Mouse (Mus musculus) midbrain, embryonic 12.5 days (tissue): ENCODE results near the gene 1810010H24Rik. TPM values are rescaled to one million over a fixed set of nuclear protein-coding genes. Genes with fewer than 3 reads are reported as not detected.

Source experiments
- ATAC-seq: fragments of 200-750 bp; cut with Nextera tagmentation; 2 replicates; pipeline ENCODE4 v1.8.0; 2017; ENCODE audit warnings: low read depth, moderate TSS enrichment, moderate library complexity; ENCODE audit not compliant: low FRiP score
- H3K27ac ChIP-seq: fragments of 300-500 bp; sonication (generic); replicated peaks from 2 replicates; pipeline ENCODE4 v1.5.1; 2016; ENCODE audit warnings: mild to moderate bottlenecking
- H3K27me3 ChIP-seq: fragments of 300-500 bp; sonication (generic); 2 replicates; pipeline ENCODE4 v1.6.1; 2016; ENCODE audit warnings: mild to moderate bottlenecking
- H3K36me3 ChIP-seq: fragments of 300-500 bp; sonication (generic); 2 replicates; pipeline ENCODE4 v1.6.1; 2016
- H3K4me1 ChIP-seq: fragments of 300-500 bp; sonication (generic); 2 replicates; pipeline ENCODE4 v1.6.1; 2016
- H3K4me2 ChIP-seq: fragments of 300-500 bp; sonication (generic); replicated peaks from 2 replicates; pipeline ENCODE4 v1.6.1; 2016; ENCODE audit warnings: mild to moderate bottlenecking, moderate library complexity
- H3K4me3 ChIP-seq: fragments of 300-500 bp; sonication (generic); 2 replicates; pipeline ENCODE4 v1.5.1; 2016; ENCODE audit warnings: mild to moderate bottlenecking
- H3K9ac ChIP-seq: fragments of 300-500 bp; sonication (generic); replicated peaks from 2 replicates; pipeline ENCODE4 v1.6.1; 2016; ENCODE audit warnings: mild to moderate bottlenecking, moderate library complexity
- H3K9me3 ChIP-seq: fragments of 300-500 bp; sonication (generic); 2 replicates; pipeline ENCODE4 v1.6.1; 2016; ENCODE audit warnings: mild to moderate bottlenecking
- WGBS: fragments of 180-500 bp; shearing (Covaris S2); methylation state at CpG from one replicate; pipeline ENCODE4 v1.1.7; 2016; 5-methylcytosine and 5-hydroxymethylcytosine counted together
- polyA plus RNA-seq: library from polyadenylated mRNA; unstranded; fragments of >200 nt; fragmentation: Nextera tagmentation; extraction: Ambion mirVana; gene quantifications from 2 replicates; pipeline ENCODE4 v1.2.1, GENCODE M21; 2016

Gene 1810010H24Rik
- polyA plus RNA-seq, 1 experiment from 2014 or later: 3.4 TPM

DNA sequence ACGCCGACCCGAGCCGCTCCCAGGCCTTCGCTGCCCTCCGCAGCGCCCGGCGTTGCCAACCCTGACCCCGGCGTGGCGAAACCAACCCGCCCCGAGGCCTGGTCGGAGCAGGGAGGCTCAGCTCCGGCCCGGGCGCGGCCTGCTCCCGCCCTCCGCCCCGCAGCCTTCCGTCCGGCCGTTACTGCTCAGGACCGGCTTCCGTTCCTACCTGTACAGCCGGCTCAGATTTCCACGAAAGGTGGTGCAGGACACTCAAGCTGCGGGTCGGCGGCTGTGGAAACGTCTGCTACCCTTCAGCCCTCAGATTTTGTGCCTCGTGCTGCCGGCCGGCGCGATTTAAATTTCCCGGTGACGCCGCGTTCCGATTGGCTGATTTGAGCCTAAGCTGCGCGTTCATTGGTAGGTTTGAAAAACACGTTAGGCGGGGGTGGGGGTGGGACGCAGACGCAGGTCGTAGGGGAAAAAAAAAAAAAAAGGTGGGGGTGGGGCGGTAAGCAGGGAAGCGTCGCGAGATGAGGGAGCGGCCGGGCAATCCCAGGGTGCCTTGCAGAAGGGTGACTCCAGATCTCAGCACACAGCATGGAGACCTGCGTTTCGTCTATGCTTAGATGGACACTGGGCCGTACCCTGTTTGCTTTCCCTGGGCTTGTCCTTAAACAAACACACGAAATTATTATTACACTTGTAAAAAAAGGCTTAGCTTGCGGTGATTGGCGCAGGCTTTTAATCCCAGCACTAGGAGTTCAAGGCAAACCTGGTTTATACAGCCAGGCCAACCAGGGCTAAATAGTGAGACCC, 26.1 kb upstream of the 1810010H24Rik start, which contains the start of gene Kpna2:
Gene Kpna2 (minus strand): TSS at position 391 of the 798 bp plus-strand sequence.
- Histone ChIP-seq H3K4me3 (peak within 1 kb of the TSS; percentile 82), H3K27me3 (no peaks in the 10 kb centered on the region), H3K9me3 (no peaks in the 10 kb centered on the region), H3K27ac (peak within 1 kb of the TSS; percentile 84), H3K36me3 (peaks cover 29% of the 10 kb centered on the region), H3K9ac (peak within 1 kb of the TSS; percentile 90), H3K4me1 (peaks cover 20% of the 10 kb centered on the region), H3K4me2 (peak within 1 kb of the TSS; percentile 64)
- WGBS: under 1% methylated on average over 62 of the region's 62 CpGs
- peak; percentile 92 for ATAC-seq

DNA sequence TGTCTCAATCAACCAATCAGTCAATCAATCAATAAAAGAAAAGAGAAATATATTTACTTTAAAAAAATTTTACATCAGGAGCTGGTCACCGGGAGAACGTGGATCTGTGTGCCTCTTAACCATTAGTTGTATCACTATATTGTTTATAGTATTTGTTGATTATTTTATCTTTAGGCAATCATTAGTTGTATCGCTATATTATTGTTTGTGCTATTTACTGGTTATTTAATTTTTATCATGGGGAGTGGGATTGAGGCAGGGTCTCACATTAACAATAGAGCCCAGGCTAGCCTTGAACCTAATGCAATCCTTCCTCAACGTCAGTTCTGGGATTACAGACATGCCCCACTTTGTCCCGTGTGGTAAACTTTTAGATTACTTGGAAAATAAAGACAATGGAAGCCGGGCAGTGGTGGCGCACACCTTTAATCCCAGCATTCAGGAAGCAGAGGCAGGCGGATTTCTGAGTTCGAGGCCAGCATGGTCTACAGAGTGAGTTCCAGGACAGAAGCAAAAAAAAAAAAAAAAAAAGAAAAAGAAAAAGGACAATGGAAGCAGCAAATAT, 25.4 kb upstream of the 1810010H24Rik start:
- ATAC-seq: no peak
- Histone ChIP-seq H3K4me1 (peaks cover 20% of the 10 kb centered on the region), H3K9ac (peak overlapping the region; percentile 61), H3K36me3 (peaks cover 23% of the 10 kb centered on the region), H3K27ac (peak overlapping the region; percentile 80), H3K9me3 (no peaks in the 10 kb centered on the region), H3K4me3 (peak overlapping the region; percentile 34; the same call in 1 of the 2 replicates), H3K4me2 (peak overlapping the region; percentile 53), H3K27me3 (no peaks in the 10 kb centered on the region)
- WGBS: 86% methylated on average over 9 of the region's 9 CpGs

DNA sequence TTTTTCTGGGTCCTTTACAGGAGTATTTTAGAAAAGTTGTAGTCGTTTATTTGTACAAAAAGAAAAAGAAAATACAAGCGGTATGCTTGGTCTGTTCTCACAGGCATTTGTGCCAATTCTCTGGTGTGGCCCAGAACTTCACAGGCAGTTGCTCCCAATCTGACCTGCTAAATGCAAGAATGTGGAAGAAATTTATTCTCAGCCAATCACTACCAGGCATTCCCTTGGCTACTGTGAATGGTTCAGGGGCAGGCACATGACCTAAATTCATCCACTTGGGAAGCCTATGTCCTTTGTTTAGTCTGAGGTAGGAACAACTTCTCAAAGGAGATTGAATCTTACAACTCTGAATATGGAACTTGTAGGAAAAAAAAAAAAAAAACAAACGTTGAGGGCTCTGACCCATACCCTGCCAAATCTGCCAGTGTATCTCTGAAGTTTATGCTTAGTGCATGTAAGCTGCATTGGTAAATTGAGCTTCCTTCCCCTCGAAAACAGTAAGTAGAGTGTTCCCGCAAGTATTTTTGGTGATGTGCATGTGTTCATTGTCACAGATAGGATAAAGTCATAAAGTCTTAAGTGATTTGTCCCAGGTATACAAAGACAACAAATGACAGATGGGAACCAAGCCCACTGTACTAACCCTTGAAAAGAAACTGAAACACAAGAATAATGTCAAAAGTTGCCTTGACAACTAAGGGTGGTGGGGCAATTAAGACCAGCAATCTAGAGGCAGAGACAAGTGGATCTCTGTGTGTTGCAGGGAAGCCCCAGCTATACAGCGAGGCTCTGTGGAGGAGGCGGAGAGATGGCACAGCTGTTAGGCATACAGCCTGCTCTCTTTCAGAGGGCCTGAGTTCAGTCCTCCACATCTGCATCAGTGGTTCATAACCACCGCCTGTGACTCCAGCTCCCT, 23.5 kb upstream of the 1810010H24Rik start:
- H3K4me2 ChIP-seq: no peak overlapping the region
- H3K9me3 ChIP-seq: no peaks in the 10 kb centered on the region
- WGBS: 45% methylated on average over 8 of the region's 8 CpGs
- ATAC-seq: no peak
- peak overlapping the region; percentile 49; the same call in 1 of the 2 replicates for H3K27ac ChIP-seq
- H3K36me3 ChIP-seq: peaks cover 3% of the 10 kb centered on the region; the same call in 1 of the 2 replicates
- no peaks in the 10 kb centered on the region for H3K27me3 ChIP-seq
- no peak overlapping the region for H3K4me3 ChIP-seq
- peaks cover 15% of the 10 kb centered on the region for H3K4me1 ChIP-seq
- H3K9ac ChIP-seq: no peak overlapping the region

DNA sequence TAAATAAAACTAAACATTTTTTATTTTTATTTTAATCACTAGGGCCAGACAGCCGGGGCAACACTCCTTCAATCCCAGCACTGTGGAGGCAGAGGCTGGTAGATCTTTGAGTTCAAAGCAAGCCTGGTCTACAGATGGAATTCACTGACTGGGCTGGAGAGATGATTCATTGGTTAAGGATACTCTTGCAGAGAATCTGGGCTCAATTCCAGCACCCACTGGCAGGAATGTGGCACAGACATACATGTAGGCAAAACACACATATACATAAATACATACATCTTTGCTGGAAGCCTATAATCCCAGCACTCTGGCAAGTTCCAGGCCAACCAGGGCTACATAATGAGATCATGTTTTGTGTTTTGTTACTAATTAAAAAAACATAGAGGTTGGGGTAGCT, 19.9 kb upstream of the 1810010H24Rik start:
- Histone ChIP-seq H3K9me3 (no peaks in the 10 kb centered on the region), H3K9ac (no peak overlapping the region), H3K27me3 (no peaks in the 10 kb centered on the region), H3K4me2 (no peak overlapping the region), H3K36me3 (no peaks in the 10 kb centered on the region), H3K27ac (no peak overlapping the region), H3K4me1 (0 out of 2 replicates have a peak, but pooled peaks cover 10% of the 10 kb centered on the region), H3K4me3 (no peak overlapping the region)
- ATAC-seq: no peak
- 79% methylated on average over 1 of the region's 1 CpGs for WGBS

DNA sequence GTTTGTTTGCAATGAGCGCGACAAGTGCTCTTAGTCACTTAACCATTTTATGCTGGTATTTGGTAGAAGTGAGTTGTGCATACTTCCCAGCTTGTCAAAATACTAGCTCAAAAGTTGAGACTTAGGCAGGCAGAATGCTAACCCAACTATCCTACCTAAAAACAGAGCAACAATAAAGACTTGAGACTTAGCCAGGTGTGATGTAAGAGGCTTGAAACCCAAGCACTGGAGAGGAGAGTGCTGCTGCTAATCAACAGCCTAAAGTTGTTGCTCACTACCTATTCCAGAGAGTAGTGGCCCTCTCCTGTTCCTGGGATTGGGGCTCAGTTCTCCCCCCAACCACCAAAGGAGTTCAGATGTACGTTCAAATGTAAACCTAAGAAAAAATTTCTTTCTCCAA, 15.0 kb upstream of the 1810010H24Rik start:
- Histone ChIP-seq H3K9me3 (no peaks in the 10 kb centered on the region), H3K27me3 (no peaks in the 10 kb centered on the region), H3K27ac (no peak overlapping the region), H3K36me3 (no peaks in the 10 kb centered on the region), H3K4me1 (peaks cover 4% of the 10 kb centered on the region; the same call in 1 of the 2 replicates), H3K4me2 (no peak overlapping the region), H3K4me3 (no peak overlapping the region), H3K9ac (no peak overlapping the region)
- ATAC-seq: no peak
- WGBS: 89% methylated on average over 3 of the region's 3 CpGs

DNA sequence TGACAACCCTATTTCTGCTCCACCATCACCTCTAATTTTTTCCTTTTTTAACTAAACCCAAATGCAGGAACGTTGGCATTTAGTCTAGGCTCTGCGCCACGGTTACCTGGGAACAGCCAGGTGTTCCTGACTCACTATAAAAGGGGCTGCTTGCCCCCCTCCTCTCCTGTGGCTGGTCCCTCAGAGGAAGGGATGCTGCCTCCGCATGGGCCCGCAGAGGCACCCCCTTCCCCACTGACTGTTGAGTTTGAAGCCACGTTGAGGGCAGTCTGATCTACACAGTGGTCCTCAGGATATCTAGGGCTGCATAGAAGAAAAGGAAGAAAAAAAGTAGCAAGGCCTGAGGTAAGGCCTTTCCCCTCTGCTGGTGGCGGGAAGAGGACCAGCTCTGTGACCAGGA, 14.3 kb upstream of the 1810010H24Rik start:
- H3K36me3 ChIP-seq: no peaks in the 10 kb centered on the region
- no peaks in the 10 kb centered on the region for H3K9me3 ChIP-seq
- no peak overlapping the region for H3K9ac ChIP-seq
- WGBS: 76% methylated on average over 7 of the region's 7 CpGs
- no peaks in the 10 kb centered on the region for H3K27me3 ChIP-seq
- H3K27ac ChIP-seq: no peak overlapping the region
- H3K4me2 ChIP-seq: no peak overlapping the region
- H3K4me1 ChIP-seq: peaks cover 4% of the 10 kb centered on the region; the same call in 1 of the 2 replicates
- H3K4me3 ChIP-seq: no peak overlapping the region
- ATAC-seq: no peak

DNA sequence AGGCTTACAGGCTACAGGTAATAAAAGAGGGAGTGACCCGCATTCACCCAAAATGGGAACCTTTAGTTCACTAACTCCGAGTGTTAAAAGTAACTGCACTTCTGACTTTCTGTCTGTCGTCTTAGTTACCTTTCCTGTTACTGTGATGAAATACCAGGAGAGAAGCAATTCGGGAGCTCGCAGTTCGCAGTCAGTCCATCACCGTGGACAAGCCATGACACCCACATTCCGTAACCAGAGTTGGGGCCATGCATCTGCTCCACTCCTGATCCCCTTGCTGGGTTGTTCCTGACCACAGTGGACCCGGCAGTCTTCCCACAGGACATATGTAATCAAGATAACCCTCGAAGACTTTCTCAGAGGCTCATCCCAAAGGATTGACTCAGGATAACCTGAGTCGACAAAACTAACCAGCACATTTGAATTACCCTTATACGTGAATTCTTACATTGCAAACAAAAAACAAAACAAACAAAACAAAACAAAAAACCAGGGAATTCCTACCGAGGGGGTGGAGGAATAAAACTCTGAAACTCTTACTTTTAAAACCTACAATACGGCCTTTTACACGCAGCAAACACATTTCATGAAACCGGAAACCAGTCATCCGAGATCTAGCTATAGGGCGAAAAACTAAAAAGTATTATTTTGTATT, 13.7 kb upstream of the 1810010H24Rik start:
- no peaks in the 10 kb centered on the region for H3K36me3 ChIP-seq
- H3K9ac ChIP-seq: peak overlapping the region; percentile 69
- 0 out of 2 replicates have a peak, but pooled peaks have one; percentile 6 for ATAC-seq
- H3K27ac ChIP-seq: peak overlapping the region; percentile 89
- 46% methylated on average over 18 of the region's 18 CpGs for WGBS
- peak overlapping the region; percentile 51 for H3K4me2 ChIP-seq
- H3K9me3 ChIP-seq: no peaks in the 10 kb centered on the region
- H3K27me3 ChIP-seq: no peaks in the 10 kb centered on the region
- H3K4me3 ChIP-seq: peak overlapping the region; percentile 56
- H3K4me1 ChIP-seq: peaks cover 4% of the 10 kb centered on the region; the same call in 1 of the 2 replicates

DNA sequence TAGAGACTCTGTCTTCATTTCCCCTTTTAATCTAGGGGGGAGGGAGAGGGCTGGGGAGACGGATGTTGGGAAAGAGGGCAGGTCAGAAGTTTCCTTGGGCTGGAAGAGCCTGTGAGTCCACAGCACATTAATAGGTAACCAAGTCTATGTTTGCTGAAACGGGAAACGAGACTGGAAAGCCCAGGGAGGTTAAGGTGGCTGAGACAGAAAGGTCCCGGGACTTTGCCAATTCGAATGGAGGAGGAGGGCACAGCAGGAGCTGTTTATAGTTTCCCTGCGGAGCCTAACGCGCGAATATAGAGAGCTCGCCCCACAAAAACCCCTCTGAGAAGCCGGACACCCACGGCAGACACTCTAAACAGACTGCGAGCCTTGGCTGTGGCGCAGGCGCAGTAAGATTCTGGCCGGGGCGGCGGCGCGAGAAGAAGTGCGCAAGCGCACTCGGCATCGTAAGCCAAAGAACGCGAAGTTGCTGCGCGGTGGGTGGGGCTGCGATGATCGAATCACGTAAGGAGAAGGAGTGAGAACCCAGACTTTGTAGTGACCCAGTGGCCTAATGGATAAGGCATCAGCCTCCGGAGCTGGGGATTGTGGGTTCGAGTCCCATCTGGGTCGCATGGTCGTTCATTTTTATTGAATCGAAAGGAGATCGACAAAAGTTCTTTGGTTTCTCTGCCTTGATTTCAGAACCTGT, 13.0 kb upstream of the 1810010H24Rik start:
- peak overlapping the region; percentile 89 for H3K27ac ChIP-seq
- no peaks in the 10 kb centered on the region for H3K27me3 ChIP-seq
- H3K36me3 ChIP-seq: no peaks in the 10 kb centered on the region
- H3K4me3 ChIP-seq: peak overlapping the region; percentile 56
- peak overlapping the region; percentile 51 for H3K4me2 ChIP-seq
- H3K9ac ChIP-seq: peak overlapping the region; percentile 69
- H3K4me1 ChIP-seq: peaks cover 4% of the 10 kb centered on the region; the same call in 1 of the 2 replicates
- no peaks in the 10 kb centered on the region for H3K9me3 ChIP-seq
- WGBS: under 1% methylated on average over 37 of the region's 37 CpGs
- peak; percentile 94 for ATAC-seq

DNA sequence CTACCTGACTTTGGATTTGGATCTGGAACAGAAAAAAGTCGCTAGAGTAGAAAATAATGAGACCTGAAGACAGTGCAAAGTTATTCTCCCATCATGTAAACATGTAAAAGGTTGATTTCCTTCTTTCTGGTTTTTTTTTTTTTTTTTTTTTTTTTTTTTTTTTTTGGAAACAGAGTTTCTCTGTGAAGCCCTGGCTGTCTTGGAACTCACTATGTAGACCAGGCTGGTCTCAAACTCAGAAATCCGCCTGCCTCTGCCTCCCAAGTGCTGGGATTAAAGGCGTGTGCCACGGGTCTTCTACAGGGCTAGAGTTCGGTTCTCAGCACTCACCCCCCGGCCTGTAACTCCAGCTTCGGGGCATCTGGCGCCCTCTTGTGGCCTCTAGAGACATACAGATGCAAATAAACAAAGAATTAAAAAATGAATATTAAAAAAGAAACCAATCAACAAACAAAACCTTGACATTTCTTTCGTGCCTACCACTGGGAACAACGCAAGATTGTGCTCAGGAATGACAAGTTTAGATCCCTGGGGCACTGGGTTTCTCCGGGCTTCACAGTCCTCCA, 11.4 kb upstream of the 1810010H24Rik start:
- no peaks in the 10 kb centered on the region for H3K36me3 ChIP-seq
- H3K9me3 ChIP-seq: no peaks in the 10 kb centered on the region
- H3K9ac ChIP-seq: no peak overlapping the region
- no peaks in the 10 kb centered on the region for H3K27me3 ChIP-seq
- H3K27ac ChIP-seq: no peak overlapping the region
- 77% methylated on average over 11 of the region's 11 CpGs for WGBS
- H3K4me1 ChIP-seq: peaks cover 4% of the 10 kb centered on the region; the same call in 1 of the 2 replicates
- H3K4me2 ChIP-seq: no peak overlapping the region
- no peak overlapping the region for H3K4me3 ChIP-seq
- ATAC-seq: no peak

DNA sequence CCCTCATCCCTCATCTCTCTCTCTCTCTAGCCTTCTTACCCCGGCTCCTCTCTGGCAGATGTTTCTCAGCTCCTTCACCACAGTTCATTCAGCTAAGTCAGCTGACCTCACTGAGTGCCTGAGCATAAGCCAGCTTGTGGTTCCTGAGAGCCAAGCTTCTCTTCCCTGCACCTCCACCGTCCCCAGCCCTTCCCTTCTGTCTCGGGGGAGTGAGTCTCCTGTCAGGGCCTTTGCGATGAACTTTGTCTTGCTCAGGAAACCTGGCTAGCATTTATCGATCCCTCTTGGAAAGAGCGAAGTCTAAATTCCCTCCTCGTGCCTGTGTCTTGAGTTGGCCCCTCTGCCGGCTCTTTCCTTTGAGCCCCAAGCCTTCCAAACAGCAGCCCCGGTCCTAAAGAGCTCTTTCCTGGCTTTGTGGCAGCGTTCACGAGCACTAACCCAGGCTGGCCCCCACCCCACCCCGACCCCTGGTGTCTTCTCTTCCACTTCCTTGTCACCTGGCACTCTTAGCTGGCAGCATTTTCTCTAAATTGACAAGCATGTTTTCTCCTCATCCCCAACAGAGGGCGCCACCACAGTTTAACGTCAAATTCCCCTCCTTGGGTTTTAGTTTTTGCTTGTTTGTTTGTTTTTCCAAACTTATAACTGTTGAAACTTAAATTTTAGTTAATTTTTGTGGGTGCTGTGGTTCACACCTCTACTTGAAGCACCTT, 10.7 kb upstream of the 1810010H24Rik start:
- Histone ChIP-seq H3K4me3 (no peak overlapping the region), H3K9ac (no peak overlapping the region), H3K27ac (no peak overlapping the region), H3K4me1 (peaks cover 4% of the 10 kb centered on the region; the same call in 1 of the 2 replicates), H3K27me3 (no peaks in the 10 kb centered on the region), H3K9me3 (no peaks in the 10 kb centered on the region), H3K4me2 (no peak overlapping the region), H3K36me3 (no peaks in the 10 kb centered on the region)
- 46% methylated on average over 14 of the region's 14 CpGs for WGBS
- no peak for ATAC-seq
